Mouse (Mus musculus) ES-Bruce4 (cell line): Measurements from ENCODE around the gene Anks1b.

Experiments used
- CTCF ChIP-seq: IDR thresholded peaks from one replicate; pipeline ENCODE4 v1.8.1; 2011; ENCODE audit warnings: low read depth, low read length
- POLR2A ChIP-seq: IDR thresholded peaks from one replicate; pipeline ENCODE4 v1.8.1; 2011; ENCODE audit warnings: low read length; ENCODE audit not compliant: insufficient read depth

DNA sequence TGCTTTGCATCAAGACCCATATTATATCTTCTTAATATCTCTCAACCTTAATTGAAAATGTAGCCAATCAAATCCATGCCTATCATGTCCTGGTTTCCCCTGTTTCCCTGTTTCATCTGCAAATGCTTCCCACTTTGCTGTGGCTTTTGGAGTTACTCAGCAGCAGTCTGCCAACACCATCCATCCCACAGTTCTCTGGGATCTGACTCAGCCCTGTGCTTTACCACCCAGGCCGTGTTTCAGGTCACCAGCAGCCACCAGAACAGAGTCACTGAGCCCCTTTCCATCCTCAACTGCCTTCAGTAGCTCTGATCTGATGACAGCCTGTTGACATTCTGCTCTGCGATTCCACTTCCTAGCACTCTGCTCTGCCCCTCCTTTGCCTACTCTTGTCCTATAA is 776.4 kb downstream of the Anks1b start:
- TF ChIP-seq CTCF (no peak), POLR2A (no peak)
